30 mouse cellular contexts compared by ENCODE assay signal in the genomic region with DNA sequence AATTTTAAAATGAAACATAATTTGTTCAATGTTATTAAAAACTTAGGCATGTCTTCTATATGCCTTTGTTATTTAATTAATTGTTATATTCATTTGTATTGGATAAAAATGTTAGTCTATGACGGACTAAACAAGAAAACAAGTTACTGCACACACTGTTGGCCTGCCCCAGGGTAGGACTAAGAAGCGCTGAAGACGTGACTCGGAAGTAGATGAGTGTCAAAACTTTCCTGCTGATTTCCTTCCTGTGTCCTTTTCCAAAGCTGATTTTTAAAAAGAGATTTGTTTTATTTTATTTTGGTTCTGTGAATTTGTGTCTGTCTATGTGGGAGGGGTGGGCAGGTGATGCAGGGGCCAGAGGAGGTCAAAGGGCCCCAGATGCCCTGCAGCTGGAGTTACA. TPM values are rescaled to one million over a fixed set of nuclear protein-coding genes. Genes with fewer than 3 reads are reported as not detected.
DNase-seq lines count a peak whose midpoint lies in the region; ATAC-seq and TF ChIP-seq lines count a peak whose summit lies in the region.
"Had no signal": no experiment of that assay in that cellular context is flagged by ENCODE, and none has a peak within 500 bp of the region (broad histone marks: within the 10 kb centered on the region; RNA-seq: fewer than 3 reads in every experiment).

No protein-coding gene starts in this region.

- H3K27me3 ChIP-seq in myocyte (ENCODE audit: control insufficient read depth, insufficient read depth, insufficient read length), result no peaks in the 10 kb centered on the region
- H3K27me3 ChIP-seq in hindbrain, postnatal 0 days (ENCODE audit: insufficient read depth, low read length), result no peaks in the 10 kb centered on the region
- H3K27me3 ChIP-seq: embryonic facial prominence, embryonic 13.5 days; embryonic facial prominence, embryonic 15.5 days; forebrain, embryonic 12.5 days; Patski had no signal

- intact Hi-C loops in heart, postnatal 36 days (cut with DNase I), result no loop called here

- 87% methylated on average over 4 of the region's 4 CpGs for WGBS in hindbrain, postnatal 0 days

- H3K9me3 ChIP-seq in hindbrain, postnatal 0 days (ENCODE audit: low read length), result no peaks in the 10 kb centered on the region
- H3K9me3 ChIP-seq: embryonic facial prominence, embryonic 15.5 days had no signal

- H3K27ac ChIP-seq in hindbrain, postnatal 0 days, result no peak overlapping the region
- H3K27ac ChIP-seq: embryonic facial prominence, embryonic 13.5 days; forebrain, embryonic 10.5 days; forebrain, embryonic 12.5 days had no signal

- H3K4me1 ChIP-seq in hindbrain, postnatal 0 days (ENCODE audit: insufficient read depth, low read length), result no peaks in the 10 kb centered on the region
- H3K4me1 ChIP-seq: embryonic facial prominence, embryonic 13.5 days; embryonic facial prominence, embryonic 15.5 days; forebrain, embryonic 10.5 days; forebrain, embryonic 12.5 days had no signal

- ATAC-seq in activated CD4-positive, CD25-positive, alpha-beta regulatory T cell, adult 4 months, result peak; percentile 34
- ATAC-seq in hindbrain, postnatal 0 days, result no peak
- ATAC-seq: forebrain, embryonic 14.5 days; forebrain, embryonic 16.5 days; Patski had no signal

- no peak overlapping the region for H3K9ac ChIP-seq in hindbrain, postnatal 0 days (replicated peaks; ENCODE audit: low read length)
- H3K9ac ChIP-seq: embryonic facial prominence, embryonic 13.5 days; embryonic facial prominence, embryonic 15.5 days; forebrain, embryonic 12.5 days had no signal

- no peak overlapping the region for H3K4me3 ChIP-seq in myocyte
- H3K4me3 ChIP-seq in hindbrain, postnatal 0 days (ENCODE audit: low read length), result no peak overlapping the region
- H3K4me3 ChIP-seq: embryonic facial prominence, embryonic 13.5 days; embryonic facial prominence, embryonic 15.5 days; erythroblast, embryonic 14.5 days; forebrain, embryonic 10.5 days; forebrain, embryonic 12.5 days had no signal

- peak overlapping the region; percentile 65 for H3K4me2 ChIP-seq in myocyte (ENCODE audit: low read depth)
- no peak overlapping the region for H3K4me2 ChIP-seq in hindbrain, postnatal 0 days (ENCODE audit: low read depth, low read length)
- H3K4me2 ChIP-seq: embryonic facial prominence, embryonic 13.5 days; embryonic facial prominence, embryonic 15.5 days; forebrain, embryonic 12.5 days had no signal

- TF ChIP-seq POLR2A in myocyte (IDR thresholded peaks at IDR 0.05; ENCODE audit: insufficient read length, low read depth), result no peak

- H3ac ChIP-seq in myocyte (ENCODE audit: control insufficient read depth, insufficient read length), result no peak overlapping the region

- no peaks in the 10 kb centered on the region for H3K36me3 ChIP-seq in myocyte (ENCODE audit: control insufficient read depth, insufficient read depth)
- H3K36me3 ChIP-seq in hindbrain, postnatal 0 days (ENCODE audit: insufficient read depth, low read length), result no peaks in the 10 kb centered on the region
- H3K36me3 ChIP-seq: embryonic facial prominence, embryonic 13.5 days; embryonic facial prominence, embryonic 15.5 days; forebrain, embryonic 10.5 days; forebrain, embryonic 12.5 days; G1E had no signal

- no peak for TF ChIP-seq CTCF in hindbrain, postnatal 0 days (IDR thresholded peaks at IDR 0.05; ENCODE audit: low read depth)

- peak; percentile 68 for DNase-seq in heart, adult 11 months
- DNase-seq in heart, postnatal 36 days, result no peak
- DNase-seq in left cerebral cortex, adult 11 months (ENCODE audit: low spot score), result no peak
- no peak for DNase-seq in hindbrain, postnatal 0 days (ENCODE audit: low spot score)
- DNase-seq: adrenal gland, adult 2 months; adrenal gland, postnatal 10 days; adrenal gland, postnatal 25 days; B cell, adult 2 months; cerebellum, adult 11 months; cerebellum, adult 18-20 months; cerebellum, adult 8-10 months; cerebellum, adult 9-11 months; cerebellum, postnatal 14 days; cerebellum, postnatal 36 days; embryo, embryonic 11 days had no signal

- no peaks in the 10 kb centered on the region for H3K79me2 ChIP-seq in myocyte (ENCODE audit: control insufficient read depth, insufficient read depth)

TF ChIP-seq in myocyte, 11 proteins besides CTCF, POLR2A, EP300 and RAD21:
- TF ChIP-seq USF1 (IDR thresholded peaks at IDR 0.05; ENCODE audit: low read depth) (no peak), SRF (IDR thresholded peaks at IDR 0.05; ENCODE audit: control insufficient read depth, insufficient read length, low read depth) (no peak), MYOD1 (IDR thresholded peaks at IDR 0.05; ENCODE audit: control insufficient read depth in 1 of 3, insufficient read length in 2 of 3, low read depth in 2 of 3) (no peak), MAX (IDR thresholded peaks at IDR 0.05; ENCODE audit: low read depth) (no peak), TCF12 (IDR thresholded peaks at IDR 0.05; ENCODE audit: insufficient read depth, poor library complexity, severe bottlenecking) (no peak), POLR2AphosphoS2 (IDR thresholded peaks at IDR 0.05; ENCODE audit: insufficient read length, low read depth) (no peak), REST (IDR thresholded peaks at IDR 0.05; ENCODE audit: insufficient read depth, insufficient read length) (no peak), E2F4 (IDR thresholded peaks at IDR 0.05; ENCODE audit: insufficient read depth) (no peak), CEBPB (IDR thresholded peaks at IDR 0.05; ENCODE audit: insufficient read depth, poor library complexity, severe bottlenecking) (no peak), MYOG (IDR thresholded peaks at IDR 0.05; ENCODE audit: control insufficient read depth in 1 of 3, insufficient read depth in 1 of 3, insufficient read length in 2 of 3, low read depth in 2 of 3) (no peak), TCF3 (IDR thresholded peaks at IDR 0.05; ENCODE audit: insufficient read length, low read depth) (no peak)

RNA-seq across cellular contexts. Expression of a gene that starts 25.7 kb away (rescaled TPM):
- total RNA-seq in heart, postnatal 36 days (2021), result under 1 TPM; 0.28 to 0.51 TPM
- not detected for polyA plus RNA-seq in activated CD4-positive, CD25-positive, alpha-beta regulatory T cell, adult 4 months (2017; shearing (Covaris generic))
- not detected for polyA plus RNA-seq in myocyte (2012; fragmentation: generic; extraction: Trizol)
- 0.37 and 0.86 TPM in 2 replicates for total RNA-seq in hindbrain, postnatal 0 days (2014; rRNA removed)
- polyA plus RNA-seq in hindbrain, postnatal 0 days (2015; fragmentation: Nextera tagmentation; extraction: Ambion mirVana), result 1.1 and 1.6 TPM in 2 replicates
- total RNA-seq: G1E had no signal
- polyA plus RNA-seq: G1E, Patski had no signal

RNA-seq across cellular contexts. Expression of a gene that starts 42.0 kb away (rescaled TPM):
- not detected for total RNA-seq in heart, postnatal 36 days (2021)
- polyA plus RNA-seq in activated CD4-positive, CD25-positive, alpha-beta regulatory T cell, adult 4 months (2017; shearing (Covaris generic)), result 1 to 10 TPM; 1.2 TPM
- polyA plus RNA-seq in myocyte (2012; fragmentation: generic; extraction: Trizol), result not detected
- not detected in 2 replicates for total RNA-seq in hindbrain, postnatal 0 days (2014; rRNA removed)
- polyA plus RNA-seq in hindbrain, postnatal 0 days (2015; fragmentation: Nextera tagmentation; extraction: Ambion mirVana), result 0.14 TPM in 1 of 2 replicates, not detected in the other
- total RNA-seq: adrenal gland, adult 2 months; adrenal gland, postnatal 10 days; adrenal gland, postnatal 25 days; adrenal gland, postnatal 4 days; common myeloid progenitor, adult 5-6 weeks; G1E had no signal
- polyA plus RNA-seq: adrenal gland, adult 2 months; brain, embryonic 14.5 days; embryonic facial prominence, embryonic 11.5 days; embryonic facial prominence, embryonic 13.5 days; embryonic facial prominence, embryonic 15.5 days; erythroblast, embryonic 14.5 days; forebrain, embryonic 10.5 days; forebrain, embryonic 12.5 days; forebrain, embryonic 14.5 days; G1E; Patski had no signal
